Mouse (Mus musculus) kidney, embryonic 15.5 days (tissue): ENCODE data around the gene Vstm2b. TPM values are rescaled to one million over a fixed set of nuclear protein-coding genes. Genes with fewer than 3 reads are reported as not detected.
A peak's percentile ranks its signal among the peaks of the same experiment; 100 is the strongest.

Experiments used
- ATAC-seq: fragments of 200-750 bp; cut with Nextera tagmentation; replicated peaks from 2 replicates; pipeline ENCODE4 v1.8.0; 2017; ENCODE audit warnings: moderate TSS enrichment; ENCODE audit not compliant: low FRiP score
- H3K27ac ChIP-seq: fragments of 300-500 bp; sonication (generic); 2 replicates; pipeline ENCODE4 v1.5.1; 2015; ENCODE audit warnings: mild to moderate bottlenecking, inconsistent platforms
- H3K27me3 ChIP-seq: fragments of 300-500 bp; sonication (generic); 2 replicates; pipeline ENCODE4 v1.6.1; 2015; ENCODE audit warnings: inconsistent platforms
- H3K36me3 ChIP-seq: fragments of 300-500 bp; sonication (generic); 2 replicates; pipeline ENCODE4 v1.6.1; 2015; ENCODE audit warnings: inconsistent platforms
- H3K4me1 ChIP-seq: fragments of 300-500 bp; sonication (generic); 2 replicates; pipeline ENCODE4 v1.6.1; 2015; ENCODE audit warnings: inconsistent platforms
- H3K4me2 ChIP-seq: fragments of 300-500 bp; sonication (generic); 2 replicates; pipeline ENCODE4 v1.6.1; 2015; ENCODE audit warnings: moderate library complexity, mild to moderate bottlenecking, inconsistent platforms
- H3K4me3 ChIP-seq: fragments of 300-500 bp; sonication (generic); replicated peaks from 2 replicates; pipeline ENCODE4 v1.5.1; 2015; ENCODE audit warnings: mild to moderate bottlenecking, inconsistent platforms
- H3K9ac ChIP-seq: fragments of 300-500 bp; sonication (generic); 2 replicates; pipeline ENCODE4 v1.6.1; 2015; ENCODE audit warnings: mild to moderate bottlenecking, inconsistent platforms
- H3K9me3 ChIP-seq: fragments of 300-500 bp; sonication (generic); replicated peaks from 2 replicates; pipeline ENCODE4 v1.6.1; 2016; ENCODE audit warnings: inconsistent platforms
- WGBS: fragments of 180-500 bp; shearing (Covaris S2); methylation state at CpG from one replicate; pipeline ENCODE4 v1.1.7; 2015; ENCODE audit warnings: mixed read lengths; 5-methylcytosine and 5-hydroxymethylcytosine counted together
- polyA plus RNA-seq: library from polyadenylated mRNA; unstranded; fragments of >200 nt; fragmentation: Nextera tagmentation; extraction: Ambion mirVana; gene quantifications from 2 replicates; pipeline ENCODE4 v1.2.1, GENCODE M21; 2015

Vstm2b gene
- 5.8 and 7.8 TPM in 2 replicates for polyA plus RNA-seq

DNA sequence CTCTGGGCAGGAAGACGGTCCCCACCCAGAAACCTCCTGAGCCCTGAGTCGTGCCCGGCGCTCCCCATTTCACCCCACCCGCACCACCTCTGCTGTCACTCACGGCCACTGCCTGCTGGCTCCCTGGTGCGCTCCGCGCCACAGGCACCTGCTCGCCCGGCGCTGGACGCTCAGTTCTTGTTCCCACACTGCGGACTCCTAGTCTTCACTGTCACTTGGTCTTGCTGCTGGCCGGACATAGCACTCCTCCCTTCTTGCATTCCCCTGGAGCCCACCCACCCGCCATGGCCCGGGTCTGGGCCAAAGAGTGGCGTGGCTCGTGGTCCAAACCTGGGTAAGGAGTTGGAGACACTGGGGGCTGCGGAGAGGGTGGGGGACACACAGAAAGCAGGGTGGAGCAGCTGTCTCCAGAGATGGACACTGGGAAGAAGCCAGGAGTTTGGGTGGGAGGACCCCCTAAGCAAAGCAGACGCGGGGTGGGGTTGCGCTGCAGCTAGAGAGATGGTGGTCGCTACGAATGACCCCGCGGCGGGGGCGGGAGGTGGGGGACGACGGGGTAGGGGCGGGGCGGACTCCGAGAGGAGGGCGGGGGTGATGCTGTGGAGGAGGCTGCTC is at the start of gene Vstm2b:
Gene Vstm2b, plus strand, starts transcription at position 233 of the 615 bp plus-strand sequence.
- no peak within 1 kb of the TSS for H3K27ac ChIP-seq
- peak within 1 kb of the TSS; percentile 98 for H3K4me2 ChIP-seq
- H3K4me3 ChIP-seq = peak within 1 kb of the TSS; percentile 62
- H3K4me1 ChIP-seq = peaks cover 41% of the 10 kb centered on the region
- 2% methylated on average over 34 of the region's 35 CpGs for WGBS
- H3K36me3 ChIP-seq = no peaks in the 10 kb centered on the region
- H3K9ac ChIP-seq = peak within 1 kb of the TSS; percentile 53
- H3K9me3 ChIP-seq = no peaks in the 10 kb centered on the region
- peaks cover 79% of the 10 kb centered on the region for H3K27me3 ChIP-seq
- peak; percentile 13 for ATAC-seq

- H3K27me3 ChIP-seq = no peaks in the 10 kb centered on the region
- no peak overlapping the region for H3K4me2 ChIP-seq
- no peaks in the 10 kb centered on the region for H3K9me3 ChIP-seq
- H3K4me3 ChIP-seq = no peak overlapping the region
- no peaks in the 10 kb centered on the region for H3K4me1 ChIP-seq
- H3K36me3 ChIP-seq = no peaks in the 10 kb centered on the region
- 88% methylated on average over 7 of the region's 7 CpGs for WGBS
- peak; percentile 25; the same call in 1 of the 2 replicates for ATAC-seq
- no peak overlapping the region for H3K27ac ChIP-seq
- H3K9ac ChIP-seq = no peak overlapping the region
Observed at GRCm38 (mm10) chr7:40856088-40856625, 42.0 kb upstream of the Vstm2b start.

DNA sequence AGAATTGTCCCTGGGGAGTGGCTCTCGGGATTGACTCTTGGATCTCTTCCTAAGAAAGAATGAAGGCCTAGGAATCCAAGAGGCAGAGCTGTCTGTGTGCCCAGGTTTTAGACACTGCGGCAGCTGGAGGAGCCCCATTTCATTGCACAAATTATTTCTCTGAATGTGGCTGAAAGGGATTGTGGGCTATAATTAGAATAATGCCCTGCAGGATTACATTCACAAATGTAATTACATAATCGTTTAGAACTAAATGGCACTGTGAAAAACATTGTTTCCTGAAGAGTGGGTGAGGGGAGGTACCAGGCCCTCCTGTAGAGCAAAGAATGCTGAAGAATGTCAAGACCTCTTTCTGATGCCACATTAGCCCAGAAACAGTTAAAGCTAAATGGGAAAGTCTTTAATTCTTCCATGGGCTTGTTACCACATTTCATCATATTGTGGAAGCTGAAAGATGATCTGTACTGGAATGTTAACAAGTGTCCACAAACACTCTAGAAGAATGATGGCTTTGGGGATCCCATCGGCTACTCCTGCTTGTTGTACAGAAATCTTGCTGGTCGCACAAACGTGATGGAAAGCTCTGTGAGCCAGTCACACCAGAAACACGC is 24.6 kb upstream of the Vstm2b start:
- no peak for ATAC-seq
- no peaks in the 10 kb centered on the region for H3K27me3 ChIP-seq
- H3K9ac ChIP-seq = no peak overlapping the region
- no peaks in the 10 kb centered on the region for H3K4me1 ChIP-seq
- no peaks in the 10 kb centered on the region for H3K9me3 ChIP-seq
- 64% methylated on average over 7 of the region's 7 CpGs for WGBS
- no peak overlapping the region for H3K4me2 ChIP-seq
- no peaks in the 10 kb centered on the region for H3K36me3 ChIP-seq
- H3K4me3 ChIP-seq = no peak overlapping the region
- H3K27ac ChIP-seq = no peak overlapping the region

GRCm38 (mm10) chr7:40884855-40885489 is 13.2 kb upstream of the Vstm2b start:
- no peak overlapping the region for H3K27ac ChIP-seq
- WGBS = 53% methylated on average over 8 of the region's 8 CpGs
- H3K36me3 ChIP-seq = no peaks in the 10 kb centered on the region
- ATAC-seq = no peak
- H3K4me3 ChIP-seq = no peak overlapping the region
- no peak overlapping the region for H3K4me2 ChIP-seq
- H3K4me1 ChIP-seq = 0 out of 2 replicates have a peak, but pooled peaks cover 3% of the 10 kb centered on the region
- H3K27me3 ChIP-seq = no peaks in the 10 kb centered on the region
- H3K9me3 ChIP-seq = no peaks in the 10 kb centered on the region
- H3K9ac ChIP-seq = no peak overlapping the region

DNA sequence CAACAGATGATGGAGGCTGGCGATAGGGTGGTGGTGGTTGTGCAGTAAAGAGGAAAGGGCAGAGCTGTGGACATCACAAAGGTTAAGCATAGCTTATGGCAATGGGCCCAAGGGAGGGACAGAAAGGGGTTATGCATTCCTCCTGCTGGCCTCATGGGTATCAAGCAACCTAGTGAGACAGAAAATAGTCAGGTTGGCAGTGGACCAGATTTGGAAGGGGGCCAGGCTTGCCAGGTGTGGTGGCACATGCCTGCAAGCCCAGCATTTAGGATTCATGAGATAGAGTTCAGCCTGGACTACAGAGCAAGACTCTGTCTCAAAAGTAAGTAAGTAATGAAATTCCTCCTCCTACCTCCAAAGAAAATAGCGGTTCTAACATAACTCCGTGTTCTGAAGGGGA is 9.8 kb upstream of the Vstm2b start:
- H3K4me1 ChIP-seq = 0 out of 2 replicates have a peak, but pooled peaks cover 3% of the 10 kb centered on the region
- no peaks in the 10 kb centered on the region for H3K36me3 ChIP-seq
- no peak for ATAC-seq
- H3K9me3 ChIP-seq = no peaks in the 10 kb centered on the region
- no peak overlapping the region for H3K9ac ChIP-seq
- H3K4me3 ChIP-seq = no peak overlapping the region
- 75% methylated on average over 3 of the region's 3 CpGs for WGBS
- H3K27ac ChIP-seq = no peak overlapping the region
- no peak overlapping the region for H3K4me2 ChIP-seq
- no peaks in the 10 kb centered on the region for H3K27me3 ChIP-seq

- no peaks in the 10 kb centered on the region for H3K36me3 ChIP-seq
- peaks cover 66% of the 10 kb centered on the region for H3K27me3 ChIP-seq
- no peak overlapping the region for H3K4me3 ChIP-seq
- no peaks in the 10 kb centered on the region for H3K9me3 ChIP-seq
- no peak overlapping the region for H3K4me2 ChIP-seq
- peaks cover 34% of the 10 kb centered on the region for H3K4me1 ChIP-seq
- no peak overlapping the region for H3K27ac ChIP-seq
- no peak for ATAC-seq
- WGBS = 55% methylated on average over 4 of the region's 4 CpGs
- no peak overlapping the region for H3K9ac ChIP-seq
Observed at GRCm38 (mm10) chr7:40896964-40897363, 1.2 kb upstream of the Vstm2b start.

- WGBS = under 1% methylated on average over 56 of the region's 70 CpGs
- no peak overlapping the region for H3K27ac ChIP-seq
- peaks cover 81% of the 10 kb centered on the region for H3K27me3 ChIP-seq
- no peaks in the 10 kb centered on the region for H3K9me3 ChIP-seq
- H3K4me3 ChIP-seq = peak overlapping the region; percentile 62
- H3K4me2 ChIP-seq = peak overlapping the region; percentile 98
- H3K4me1 ChIP-seq = peaks cover 41% of the 10 kb centered on the region
- H3K36me3 ChIP-seq = no peaks in the 10 kb centered on the region
- ATAC-seq = peak; percentile 44
- peak overlapping the region; percentile 53 for H3K9ac ChIP-seq
Observed at GRCm38 (mm10) chr7:40898711-40899375, 715 bp downstream of the Vstm2b start.

DNA sequence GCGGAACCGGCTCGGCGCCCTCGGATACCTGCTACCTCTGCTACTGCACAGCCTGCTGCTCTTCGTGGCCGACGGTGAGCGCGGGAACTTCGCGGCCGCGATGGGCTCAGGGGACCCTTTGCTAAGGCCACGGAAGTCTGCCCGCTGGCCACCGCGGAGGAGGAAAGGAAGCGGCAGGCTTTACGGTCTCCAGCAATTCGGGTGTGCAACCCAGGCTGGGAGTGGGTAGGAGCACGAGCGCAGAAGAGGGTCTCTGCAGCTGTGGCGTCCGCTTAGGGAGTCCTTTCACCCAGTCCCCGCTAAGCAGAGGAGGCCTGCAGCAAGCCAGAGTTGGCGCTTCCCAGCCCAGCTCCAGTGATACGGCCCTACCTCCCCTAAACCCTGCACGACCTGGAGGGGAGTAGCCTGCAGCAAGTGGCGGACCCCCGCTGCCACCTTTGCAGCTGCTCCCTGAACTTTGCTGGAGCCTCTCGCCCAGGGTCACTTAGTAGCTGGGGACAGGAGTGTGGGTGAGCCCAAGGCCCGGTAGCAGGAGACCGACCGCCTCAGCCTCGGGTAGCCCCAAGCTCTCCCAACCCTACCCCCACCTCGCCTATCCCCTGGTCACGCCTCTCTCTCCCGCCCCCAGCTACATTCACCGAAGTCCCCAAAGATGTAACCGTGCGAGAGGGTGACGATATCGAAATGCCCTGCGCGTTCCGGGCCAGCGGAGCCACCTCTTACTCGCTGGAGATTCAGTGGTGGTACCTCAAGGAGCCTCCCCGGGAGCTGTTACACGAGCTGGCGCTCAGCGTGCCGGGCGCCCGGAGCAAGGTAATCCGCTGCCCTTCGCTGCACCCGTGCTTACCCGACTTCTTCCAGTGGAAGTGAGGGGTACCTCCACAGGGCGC is 1.5 kb downstream of the Vstm2b start:
- H3K36me3 ChIP-seq = no peaks in the 10 kb centered on the region
- ATAC-seq = peak; percentile 41
- peak overlapping the region; percentile 62 for H3K4me3 ChIP-seq
- no peak overlapping the region for H3K27ac ChIP-seq
- peaks cover 81% of the 10 kb centered on the region for H3K27me3 ChIP-seq
- H3K4me2 ChIP-seq = peak overlapping the region; percentile 98
- WGBS = under 1% methylated on average over 61 of the region's 61 CpGs
- H3K4me1 ChIP-seq = peaks cover 41% of the 10 kb centered on the region
- peak overlapping the region; percentile 53 for H3K9ac ChIP-seq
- no peaks in the 10 kb centered on the region for H3K9me3 ChIP-seq

DNA sequence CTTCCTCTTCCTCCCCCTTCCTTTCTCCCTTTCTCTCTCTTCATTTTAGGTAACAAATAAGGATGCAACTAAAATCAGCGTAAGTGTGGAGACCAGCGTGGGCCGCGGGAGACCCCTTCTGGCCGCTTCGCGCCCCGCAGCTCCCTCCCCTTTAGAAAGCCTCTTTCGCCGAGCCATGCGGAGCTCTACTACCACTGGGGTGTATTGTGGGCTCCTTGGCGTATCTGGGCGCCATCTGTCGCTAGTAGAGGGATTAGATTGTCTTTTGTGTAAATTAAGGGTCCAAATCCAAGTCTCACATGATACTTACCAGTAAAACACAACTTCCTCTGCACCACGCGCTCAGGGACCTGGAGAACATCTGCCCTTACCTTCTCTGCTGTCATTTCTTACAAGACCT is 3.1 kb downstream of the Vstm2b start:
- 3% methylated on average over 16 of the region's 16 CpGs for WGBS
- peaks cover 41% of the 10 kb centered on the region for H3K4me1 ChIP-seq
- H3K36me3 ChIP-seq = no peaks in the 10 kb centered on the region
- H3K27ac ChIP-seq = no peak overlapping the region
- H3K4me2 ChIP-seq = peak overlapping the region; percentile 98
- ATAC-seq = peak; percentile 78
- H3K27me3 ChIP-seq = peaks cover 70% of the 10 kb centered on the region
- H3K9me3 ChIP-seq = no peaks in the 10 kb centered on the region
- H3K9ac ChIP-seq = no peak overlapping the region
- 0 out of 2 replicates have a peak overlapping the region, but pooled peaks have one; percentile 7 for H3K4me3 ChIP-seq

DNA sequence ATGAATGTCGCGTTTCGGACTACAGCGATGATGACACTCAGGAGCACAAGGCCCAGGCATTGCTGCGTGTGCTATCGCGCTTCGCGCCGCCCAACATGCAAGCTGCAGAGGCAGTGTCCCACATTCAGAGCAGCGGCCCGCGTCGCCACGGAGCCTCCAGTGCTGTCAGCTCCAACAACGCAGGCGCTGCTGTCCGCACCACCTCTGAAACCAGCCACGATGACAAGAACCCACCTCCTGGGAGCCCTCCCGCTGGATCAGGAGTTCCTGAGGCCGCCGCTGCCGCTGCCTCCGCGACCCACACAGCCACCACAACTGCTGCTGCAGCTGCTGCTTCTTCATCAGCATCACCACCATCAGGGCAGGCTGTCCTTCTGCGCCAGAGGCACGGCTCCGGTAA is 4.4 kb downstream of the Vstm2b start:
- peak overlapping the region; percentile 25 for H3K4me3 ChIP-seq
- H3K36me3 ChIP-seq = no peaks in the 10 kb centered on the region
- H3K27me3 ChIP-seq = peaks cover 57% of the 10 kb centered on the region
- H3K9me3 ChIP-seq = no peaks in the 10 kb centered on the region
- H3K9ac ChIP-seq = no peak overlapping the region
- peak overlapping the region; percentile 51 for H3K4me2 ChIP-seq
- H3K4me1 ChIP-seq = peaks cover 41% of the 10 kb centered on the region
- ATAC-seq = no peak
- WGBS = 9% methylated on average over 28 of the region's 28 CpGs
- H3K27ac ChIP-seq = no peak overlapping the region

DNA sequence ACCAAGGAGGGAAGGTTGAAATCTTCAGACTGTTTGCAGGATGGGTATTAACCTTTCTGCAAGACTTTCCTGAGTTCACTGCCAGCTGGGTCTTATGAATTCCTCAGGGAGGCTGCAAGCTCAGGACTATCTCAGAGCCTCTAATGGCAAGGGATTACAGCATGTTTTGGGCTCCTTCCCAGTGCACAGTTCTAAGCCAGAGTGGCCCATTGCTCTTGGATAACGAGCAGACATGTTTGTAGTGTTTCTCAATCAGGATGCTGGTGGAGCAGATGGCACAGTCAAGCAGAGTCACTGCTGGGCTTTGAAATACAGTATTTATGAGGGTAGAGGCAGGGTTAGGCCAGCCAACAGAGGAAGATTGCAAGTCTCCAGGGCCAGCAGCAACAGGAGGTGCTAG is 8.4 kb downstream of the Vstm2b start:
- H3K9ac ChIP-seq = no peak overlapping the region
- H3K36me3 ChIP-seq = no peaks in the 10 kb centered on the region
- H3K4me3 ChIP-seq = no peak overlapping the region
- H3K9me3 ChIP-seq = no peaks in the 10 kb centered on the region
- peaks cover 19% of the 10 kb centered on the region for H3K27me3 ChIP-seq
- ATAC-seq = no peak
- no peak overlapping the region for H3K4me2 ChIP-seq
- peaks cover 9% of the 10 kb centered on the region for H3K4me1 ChIP-seq
- WGBS = 81% methylated on average over 1 of the region's 1 CpGs
- H3K27ac ChIP-seq = no peak overlapping the region
